Mouse (Mus musculus) left cerebral cortex, adult 8-10 months (tissue): ENCODE measurements at regions not wholly inside any gene's neighbourhood (a gene's known extent, or its start where the extent isn't known, plus 50 kb on each side); places are given as distances from the start of the nearest gene placed in this dataset.

Experiments
- DNase-seq, 2 experiments: peaks; one replicate each; pipeline ENCODE4 v3.0.0; 2022; ENCODE audit warnings: low spot score in 2 of 2

DNA sequence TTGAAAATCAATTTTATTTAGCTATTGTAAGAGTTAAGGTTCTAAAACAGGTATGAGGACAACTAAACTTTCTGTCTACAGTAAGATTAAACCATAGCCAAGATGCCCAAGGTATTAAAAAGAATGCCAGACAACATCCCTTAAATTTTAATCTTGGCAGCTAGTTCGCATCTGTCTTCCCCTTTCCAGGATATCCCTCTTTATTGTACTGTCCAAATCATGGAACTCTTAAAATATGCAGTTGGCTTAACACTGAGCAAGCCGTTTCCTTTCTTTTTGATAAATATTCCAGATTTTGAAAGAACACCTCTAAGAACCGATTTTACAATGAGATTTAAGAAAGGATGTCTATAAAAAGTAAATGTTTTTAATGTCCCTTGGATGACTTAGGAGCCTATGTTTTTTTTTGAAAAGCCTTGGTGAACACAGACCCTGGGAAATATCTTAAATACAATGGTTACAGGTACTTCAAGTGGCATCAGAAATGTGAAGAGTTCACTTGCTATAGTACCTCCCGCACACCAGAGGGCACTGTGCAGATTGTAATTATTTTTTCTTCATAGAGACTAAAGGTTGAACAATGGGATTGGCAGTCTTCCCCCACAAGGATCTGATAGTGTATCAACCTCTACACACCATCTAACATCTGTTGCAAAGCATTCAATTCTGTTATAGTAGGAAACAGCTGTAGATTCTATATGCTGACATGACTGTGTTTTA is 237.5 kb upstream of the Gm12728 start:
- no peak for DNase-seq

DNA sequence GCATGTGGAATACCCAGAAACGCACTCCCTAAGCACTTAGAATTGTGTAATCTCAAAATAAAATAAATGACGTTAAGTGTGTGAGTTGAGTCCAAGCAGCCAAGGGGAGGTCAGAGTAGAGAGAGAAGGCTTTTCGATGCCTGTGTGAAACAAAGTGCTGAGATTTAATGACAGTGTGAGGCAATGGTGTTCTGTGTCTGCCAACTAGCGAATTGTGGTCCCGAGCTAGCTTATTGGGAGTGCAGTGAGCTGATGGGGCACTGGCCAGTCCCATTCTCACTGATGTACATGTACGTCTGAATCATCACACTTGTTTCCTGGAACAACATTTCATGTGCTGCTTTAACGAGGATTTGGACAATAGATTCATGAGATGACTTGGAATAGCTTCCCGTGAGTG is 234.7 kb upstream of the Gm12728 start:
- no peak for DNase-seq

DNA sequence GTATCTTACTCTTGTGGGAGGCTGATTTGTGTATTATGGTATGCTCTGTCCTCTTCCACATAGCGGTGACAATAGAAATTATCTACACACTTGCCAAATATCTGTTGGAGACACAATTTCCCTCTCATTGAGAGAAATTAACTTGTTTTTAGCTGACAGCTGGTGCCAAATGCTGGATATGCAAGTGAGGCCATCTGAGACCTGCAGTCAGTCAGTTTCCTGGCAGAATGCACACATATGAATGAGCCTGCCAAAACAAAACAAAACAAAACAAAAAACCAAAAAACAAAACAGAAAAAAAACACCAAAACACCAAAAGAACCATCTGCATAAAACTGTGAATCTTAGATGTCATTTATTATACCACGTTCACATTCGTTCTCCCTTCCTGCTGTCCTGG is 233.7 kb upstream of the Gm12728 start:
- no peak for DNase-seq

DNA sequence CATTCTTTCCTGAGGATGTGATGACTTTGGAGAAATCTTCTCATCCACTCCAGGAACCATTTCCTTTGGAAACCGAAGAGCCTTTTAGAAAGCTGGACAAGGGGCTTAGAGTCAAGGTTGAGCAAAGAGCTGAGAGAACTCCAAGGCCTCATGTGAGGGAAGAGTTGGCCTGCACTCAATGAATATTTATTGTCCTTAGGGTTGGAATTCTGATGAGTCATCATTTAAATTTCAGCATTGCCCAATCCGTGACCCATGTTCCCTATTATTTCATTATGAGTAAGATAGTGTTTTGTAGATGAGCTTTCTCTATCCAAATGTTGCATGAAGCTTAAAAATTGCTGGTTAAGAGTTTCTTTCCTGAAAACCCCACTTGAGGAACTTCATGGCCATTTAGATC is 232.3 kb upstream of the Gm12728 start:
- DNase-seq, result no peak

DNA sequence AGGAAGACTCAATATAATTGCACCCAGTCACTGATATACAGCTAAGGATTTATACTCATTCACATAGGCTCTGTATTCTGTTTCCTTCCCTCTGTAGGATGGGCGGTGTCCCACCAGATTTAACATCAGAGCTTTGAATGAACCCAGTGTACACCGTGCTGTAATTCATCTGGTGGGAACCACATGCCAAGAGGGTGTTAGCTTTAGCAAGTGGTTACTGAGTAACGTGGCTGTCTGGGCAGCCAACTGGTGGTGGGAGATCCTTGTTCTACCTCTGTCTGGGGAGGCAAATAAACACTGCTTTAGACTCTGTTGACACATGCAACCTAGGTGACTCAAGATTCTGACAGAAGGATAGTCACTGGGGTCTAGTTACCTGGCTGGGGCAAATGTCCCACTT is 229.6 kb upstream of the Gm12728 start:
- DNase-seq, result no peak

DNA sequence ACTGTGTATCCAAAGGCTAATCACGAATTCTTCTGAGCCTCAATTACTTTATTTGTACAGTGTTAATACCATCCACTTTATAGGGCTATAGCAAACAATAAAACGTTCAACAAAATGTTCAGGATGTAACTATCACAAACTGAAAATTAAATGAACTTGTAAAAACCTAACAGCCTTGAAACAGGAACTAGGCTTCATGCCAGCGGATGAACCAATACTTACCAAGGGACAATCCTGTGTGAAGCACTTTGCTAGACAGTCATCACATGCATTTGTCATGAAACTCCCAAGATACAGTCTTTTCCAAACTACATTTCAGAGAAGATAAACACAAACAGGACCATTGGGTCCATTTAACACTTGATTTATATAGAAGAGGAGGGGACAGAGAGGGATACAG is 228.9 kb upstream of the Gm12728 start:
- no peak for DNase-seq

DNA sequence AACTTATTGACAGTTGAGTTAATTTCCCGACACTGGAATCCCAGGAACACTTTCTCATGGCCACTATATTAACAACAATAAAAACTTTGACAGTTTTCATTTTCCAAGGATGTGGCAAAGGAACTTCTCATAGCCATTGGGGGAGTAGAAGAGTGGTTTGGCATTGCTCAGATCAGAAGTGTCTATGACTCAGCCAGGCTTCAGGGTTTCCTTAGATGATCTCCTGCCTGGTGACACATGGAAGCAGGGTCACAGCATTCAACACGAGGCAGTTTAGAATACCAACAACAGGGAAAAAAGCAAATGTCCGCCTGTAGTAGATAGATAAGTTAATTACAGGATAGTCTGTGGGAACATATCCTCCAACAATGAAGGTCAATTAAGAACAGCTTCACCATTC is 228.1 kb upstream of the Gm12728 start:
- no peak for DNase-seq

DNA sequence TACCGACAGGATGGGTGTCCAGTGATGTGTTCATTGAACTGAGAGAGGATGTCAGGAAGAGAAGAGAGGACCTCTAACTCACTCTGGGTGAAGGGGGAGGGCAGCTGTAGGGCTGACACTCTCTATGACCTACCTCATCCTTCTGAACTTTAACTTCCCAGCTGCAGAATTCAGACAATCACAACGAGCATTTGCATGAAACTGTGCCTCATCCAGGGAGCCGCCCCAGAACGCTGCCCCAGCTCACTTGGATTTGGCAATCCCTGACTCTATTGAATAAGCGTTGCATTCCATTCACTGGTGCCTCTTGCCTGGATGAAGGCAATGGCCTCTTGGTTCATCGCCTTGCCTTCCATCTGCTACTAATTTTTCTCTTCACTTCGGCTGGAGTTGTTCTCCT is 223.9 kb upstream of the Gm12728 start:
- no peak for DNase-seq

DNA sequence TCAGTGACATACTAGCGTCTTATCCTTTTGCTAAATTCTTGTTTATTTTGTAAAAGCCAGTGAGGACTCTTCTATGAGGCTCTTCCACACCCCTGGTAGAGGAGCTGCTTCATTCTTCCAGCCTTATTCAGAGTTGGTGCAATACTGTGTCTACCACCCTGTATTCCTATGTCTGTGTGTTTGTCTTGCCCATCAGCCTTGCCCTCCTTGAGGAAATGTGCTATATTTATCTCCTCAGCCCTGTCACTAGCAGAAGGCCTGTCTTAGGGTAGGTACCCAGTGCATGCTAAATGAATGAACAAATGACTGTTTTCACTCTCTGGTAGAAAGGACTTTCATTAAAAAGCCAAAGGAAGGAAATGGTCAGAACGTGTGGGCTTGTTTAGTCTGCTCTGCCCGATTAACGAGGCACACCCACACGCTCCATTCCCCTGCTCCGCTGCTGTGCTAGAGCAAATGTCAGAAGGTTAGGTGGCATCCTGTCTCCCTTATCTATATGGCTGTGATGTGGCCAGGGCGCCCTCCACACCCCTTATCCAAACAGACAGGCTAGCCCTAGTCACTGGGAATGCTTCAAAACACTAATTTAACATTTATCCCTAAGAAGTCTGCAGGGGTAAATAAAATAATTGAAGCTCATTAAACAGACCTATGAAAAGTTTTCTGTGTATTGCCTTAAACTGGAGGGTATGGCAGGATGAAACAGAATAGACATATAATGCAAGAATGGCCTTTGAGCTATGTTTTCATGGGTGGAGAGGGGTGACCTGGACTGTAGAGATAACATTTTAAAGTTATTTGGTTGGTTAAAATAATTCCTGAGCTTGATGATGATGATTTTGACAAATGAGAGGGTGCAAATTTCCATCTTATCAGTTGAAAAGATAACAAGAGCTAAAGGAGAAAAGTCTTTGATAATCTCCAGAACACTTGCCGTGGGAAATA is 222.9 kb upstream of the Gm12728 start:
- DNase-seq, result no peak

DNA sequence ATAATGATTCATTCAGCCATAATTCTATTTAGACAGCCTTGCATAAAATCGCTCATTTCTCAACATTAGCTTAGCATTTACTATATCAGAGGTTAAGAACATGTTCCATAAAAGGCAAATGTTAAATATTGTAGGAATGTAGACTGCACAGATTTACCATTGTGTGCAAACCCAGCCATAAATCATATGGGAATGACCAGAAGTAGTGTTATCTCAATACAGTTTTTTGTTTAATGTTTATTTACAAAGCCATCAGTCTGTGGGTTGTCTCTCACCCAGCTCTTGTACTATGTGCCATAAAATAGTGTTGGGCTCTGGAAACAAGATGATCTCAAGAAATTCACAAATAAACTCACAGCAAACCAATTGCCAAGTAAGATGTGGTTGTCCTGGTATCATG is 220.0 kb upstream of the Gm12728 start:
- DNase-seq, result no peak

DNA sequence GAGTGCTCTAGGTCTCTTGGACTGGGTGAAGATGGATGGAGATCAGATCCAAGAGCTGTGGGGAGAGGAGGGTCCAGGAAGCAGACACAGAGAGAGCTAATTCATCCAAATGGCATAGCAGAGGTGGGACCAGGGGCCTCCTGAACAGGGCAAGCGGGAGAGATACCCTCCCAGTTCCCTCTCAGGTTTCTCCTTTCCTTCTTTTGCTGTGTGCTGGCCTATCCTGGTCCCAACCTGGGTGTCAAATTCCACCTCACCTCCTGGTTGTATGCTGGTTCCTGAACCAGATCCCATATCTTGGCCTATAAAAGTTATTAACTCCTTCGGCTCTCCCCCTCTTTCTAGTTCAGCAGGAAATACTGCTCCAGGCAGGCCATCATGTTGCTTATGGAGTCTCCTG is 214.1 kb upstream of the Gm12728 start:
- no peak for DNase-seq

DNA sequence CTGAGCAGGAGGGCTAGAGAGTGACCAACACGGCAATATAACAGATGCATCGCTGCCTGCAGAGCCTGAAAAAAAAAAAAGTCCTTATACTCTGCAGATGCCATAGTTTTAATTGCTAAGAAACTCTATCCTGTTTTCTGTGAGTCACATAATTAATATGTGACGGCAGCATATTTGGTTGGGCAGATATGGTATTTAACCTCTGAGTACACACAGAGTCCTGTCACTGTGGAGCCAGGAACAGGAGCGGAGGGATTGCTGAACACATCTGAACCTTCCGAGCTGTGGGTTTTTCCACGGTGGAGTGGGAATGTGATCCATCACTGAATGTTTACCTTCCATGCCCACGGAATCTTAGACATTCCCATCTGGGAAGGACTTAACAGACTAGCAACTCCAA is 208.7 kb upstream of the Gm12728 start:
- no peak for DNase-seq

DNA sequence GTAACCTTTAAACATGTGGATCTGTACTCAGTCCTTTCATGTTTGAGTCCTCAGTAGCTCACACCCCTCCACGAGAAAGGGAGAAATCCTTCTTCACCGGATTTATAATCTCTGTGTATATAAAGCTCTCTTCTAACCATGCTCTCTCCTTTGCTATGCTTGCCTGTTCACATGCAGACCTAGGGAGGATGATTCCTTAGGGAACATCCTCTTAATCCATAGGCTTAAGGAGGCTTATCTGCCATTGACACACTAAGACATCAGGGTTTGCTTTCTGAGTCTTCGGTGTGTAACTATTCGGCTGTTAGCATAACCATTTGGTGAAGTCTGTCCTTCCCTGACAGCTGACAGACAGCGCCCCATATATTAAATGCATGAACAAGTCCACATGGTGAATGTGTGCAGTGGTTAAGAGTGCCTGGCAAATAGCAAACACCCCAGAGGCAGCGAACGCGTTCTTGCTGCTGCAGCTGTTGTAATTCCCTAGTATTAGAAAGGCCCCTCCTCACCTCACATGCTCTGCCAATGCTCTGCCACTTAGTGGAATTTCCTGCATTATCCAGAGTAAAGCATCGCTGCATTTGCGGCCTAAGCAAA is 205.2 kb upstream of the Gm12728 start:
- DNase-seq, result no peak

DNA sequence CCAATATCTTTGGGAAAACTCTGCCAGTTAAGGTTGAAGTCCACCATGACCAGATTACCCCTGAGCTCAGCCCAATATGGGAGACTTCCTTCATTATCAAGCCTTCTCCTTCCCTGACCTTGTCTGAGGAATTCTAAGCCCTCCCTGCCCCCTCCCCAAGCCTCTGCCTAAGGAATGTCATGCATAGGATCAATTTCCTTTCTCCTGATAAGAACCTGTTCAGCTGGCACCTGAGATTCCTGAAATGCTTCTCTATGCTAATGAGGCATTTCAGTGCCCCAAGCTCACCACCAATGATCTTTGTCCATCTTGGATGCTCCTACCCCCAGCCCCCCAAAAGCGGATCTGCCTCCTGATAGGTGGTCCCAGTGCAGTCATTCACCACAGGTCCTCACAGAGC is 186.0 kb upstream of the Gm12728 start:
- DNase-seq, result no peak

DNA sequence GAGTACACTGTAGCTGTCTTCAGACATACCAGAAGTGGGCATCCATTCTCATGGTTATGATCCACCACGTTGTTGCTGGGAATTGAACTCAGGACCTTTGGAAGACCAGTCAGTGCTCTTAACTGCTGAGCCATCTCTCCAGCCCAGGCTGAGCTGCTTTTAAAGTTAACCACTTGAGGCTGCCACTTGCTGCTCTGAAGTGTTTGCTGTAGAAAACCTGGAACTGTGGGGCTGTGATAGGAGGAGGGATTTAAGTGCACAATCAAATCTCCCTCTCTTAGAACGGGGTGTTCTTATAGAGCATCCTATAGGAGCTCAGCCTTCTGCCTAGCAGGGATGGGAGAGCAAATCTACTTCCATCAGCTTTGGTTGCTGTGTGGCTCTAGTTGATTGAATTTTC is 185.1 kb upstream of the Gm12728 start:
- no peak for DNase-seq

DNA sequence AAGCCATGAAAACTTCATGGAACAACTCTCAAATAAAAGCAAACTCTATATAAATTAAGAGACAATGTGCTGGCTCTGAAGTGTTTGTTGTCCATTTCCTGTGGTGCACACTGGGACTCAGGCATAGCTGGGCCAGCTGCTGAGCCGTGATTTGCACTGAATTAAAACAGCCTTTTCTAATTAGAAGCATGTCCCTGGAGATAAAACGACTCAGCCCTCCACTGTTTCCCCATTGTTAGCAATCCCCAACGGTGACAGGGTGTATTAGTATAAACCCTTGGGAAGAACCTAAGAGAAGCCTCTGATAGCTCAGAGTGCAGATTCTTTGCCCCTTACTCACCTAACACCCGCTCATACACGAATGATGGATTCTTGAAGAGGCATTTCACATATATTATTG is 182.9 kb upstream of the Gm12728 start:
- DNase-seq, result no peak

DNA sequence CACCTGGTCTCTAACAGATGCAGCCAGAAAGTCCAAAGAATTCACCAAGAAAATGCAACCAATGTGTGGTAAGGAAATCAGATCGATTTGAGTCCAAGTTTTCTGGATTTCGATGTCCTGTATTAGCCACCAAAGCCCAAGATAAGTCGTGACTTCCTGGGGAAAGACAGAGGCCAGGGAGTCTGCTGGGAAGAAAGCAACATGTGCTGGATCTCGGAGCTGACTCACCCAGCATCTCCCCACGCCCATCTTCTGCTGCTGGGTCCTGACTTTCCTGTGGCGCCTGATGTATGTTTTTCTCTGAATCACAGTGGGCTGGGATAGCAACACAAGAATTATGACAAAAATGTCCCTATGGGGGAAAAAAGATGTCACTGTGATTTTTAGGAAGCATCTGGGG is 178.8 kb upstream of the Gm12728 start:
- DNase-seq, result no peak

DNA sequence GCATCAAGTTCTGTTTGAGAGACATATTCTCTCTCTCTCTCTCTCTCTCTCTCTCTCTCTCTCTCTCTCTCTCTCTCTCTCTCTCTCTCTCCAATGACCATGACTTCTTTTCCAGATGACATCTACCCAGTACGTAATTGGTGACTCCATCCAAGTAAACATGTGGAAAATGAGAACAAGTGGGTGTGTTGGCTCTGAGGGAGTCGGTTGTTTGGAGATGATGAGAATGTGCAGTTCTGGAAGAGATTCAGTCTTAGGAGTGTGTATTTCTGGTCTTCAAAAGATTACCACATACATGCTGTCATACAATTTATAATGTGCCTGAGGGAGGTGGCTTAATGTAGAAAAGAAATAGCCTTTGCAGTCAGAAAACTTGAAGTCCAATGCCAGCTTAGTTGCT is 175.3 kb upstream of the Gm12728 start:
- DNase-seq, result no peak

DNA sequence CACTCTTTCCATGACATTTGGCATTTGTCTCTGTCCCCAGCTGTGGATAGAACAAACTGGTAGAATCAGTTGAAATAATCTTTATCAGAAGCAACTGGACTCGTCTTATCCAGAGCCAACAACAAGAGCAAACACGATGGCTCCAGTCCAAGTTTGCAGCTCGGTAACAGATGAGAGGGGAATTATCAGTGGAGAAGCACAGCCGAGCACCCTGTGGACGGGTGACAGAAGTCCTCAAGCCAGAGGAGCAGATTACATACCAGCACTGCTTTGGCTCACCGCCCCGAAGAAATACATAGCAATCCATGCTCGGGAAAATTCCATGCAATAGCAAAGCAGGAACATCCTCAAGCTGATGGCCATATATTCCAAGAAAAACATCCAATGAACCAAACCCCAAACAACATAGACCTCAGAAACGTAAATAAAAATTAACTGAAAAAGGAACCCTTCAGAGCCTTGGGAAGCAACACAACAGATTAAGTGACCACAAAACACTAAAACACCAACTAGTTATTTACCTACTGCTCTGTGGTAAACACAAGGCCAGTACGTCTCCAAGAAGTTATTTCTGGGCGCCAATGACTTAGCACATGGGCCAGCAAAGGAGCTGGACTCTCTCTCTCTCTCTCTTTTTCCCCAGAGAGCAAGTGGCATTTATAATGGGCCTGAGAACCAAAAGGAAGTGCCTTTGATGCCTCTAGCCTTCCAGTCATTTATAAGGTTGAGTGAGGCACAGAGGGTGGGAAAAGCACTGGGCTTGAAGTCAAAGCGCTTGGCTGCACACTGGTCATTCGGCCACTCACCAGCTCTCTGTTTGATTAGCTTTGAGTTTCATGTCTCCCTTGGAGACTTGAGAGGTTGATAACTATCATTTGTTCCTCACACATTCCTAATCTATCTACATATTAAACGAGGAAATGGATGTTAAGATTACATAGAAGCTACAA is 163.0 kb upstream of the Gm12728 start:
- peak in 1 of 2 experiments; percentile 7 for DNase-seq

DNA sequence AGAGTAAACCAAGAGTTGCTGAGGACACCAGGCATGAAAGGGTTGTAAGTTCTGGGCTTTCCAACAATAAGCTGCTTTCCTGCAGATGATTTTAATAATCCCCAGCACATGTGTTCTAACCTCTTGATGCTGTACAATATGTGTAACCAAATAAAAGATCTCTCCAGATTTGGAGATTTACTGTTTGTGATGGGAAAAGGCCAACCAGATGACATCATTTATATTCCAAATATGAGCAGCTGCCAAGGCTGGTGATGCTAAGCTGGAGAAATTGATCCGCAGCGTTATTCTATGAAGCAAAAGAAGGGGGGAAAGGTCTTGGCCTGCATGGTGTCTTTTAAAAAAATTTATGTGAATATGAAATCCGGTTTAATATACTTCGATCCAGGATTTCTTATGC is 160.1 kb upstream of the Gm12728 start:
- DNase-seq, result no peak

DNA sequence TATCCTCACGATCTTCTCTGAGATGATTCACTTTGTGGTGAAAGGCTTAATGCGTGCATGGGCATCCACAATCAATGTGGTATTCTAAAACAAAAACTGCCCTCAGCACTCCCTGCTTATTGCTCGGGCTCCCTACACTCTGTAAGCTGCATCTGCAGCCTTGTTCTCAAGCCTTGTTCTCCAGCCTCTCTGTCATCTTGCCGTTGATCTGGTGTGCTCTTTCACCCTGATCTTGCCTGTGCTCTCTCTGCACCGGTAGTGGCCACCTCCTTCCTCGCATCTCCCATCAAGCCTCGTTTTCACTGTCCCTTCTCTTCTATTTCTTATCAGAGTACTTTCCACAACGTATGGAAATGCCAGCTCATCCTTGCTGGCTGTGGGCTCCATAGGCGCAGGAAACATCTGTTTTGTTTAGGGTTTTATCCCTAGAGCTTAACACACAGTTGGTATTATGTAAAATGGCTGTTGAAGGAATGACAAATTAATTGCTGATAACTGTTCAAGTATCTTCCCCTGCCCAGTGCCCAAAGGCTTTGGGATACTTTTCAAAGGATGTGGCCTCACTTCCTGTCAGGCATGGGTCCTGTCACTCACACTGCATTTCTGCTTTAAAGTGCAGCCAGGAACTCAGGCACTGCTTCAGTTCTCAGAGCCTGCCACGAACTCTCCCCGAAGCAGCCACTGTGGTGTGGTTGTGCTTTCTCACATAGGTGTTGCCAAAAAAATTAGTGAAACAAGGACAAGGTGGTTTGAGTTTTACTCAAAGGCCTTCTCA is 158.9 kb upstream of the Gm12728 start:
- DNase-seq, result no peak
